Mouse (Mus musculus) stomach, postnatal 0 days (tissue): Measurements from ENCODE around the gene Olfr126.

Experiments used
- CTCF ChIP-seq: IDR thresholded peaks from 2 replicates; pipeline ENCODE4 v1.5.1; 2016; ENCODE audit warnings: antibody characterized with exemption, low read depth, mild to moderate bottlenecking, moderate library complexity
- EP300 ChIP-seq: optimal IDR thresholded peaks from 2 replicates; pipeline ENCODE3; 2016; ENCODE audit warnings: antibody characterized with exemption

DNA sequence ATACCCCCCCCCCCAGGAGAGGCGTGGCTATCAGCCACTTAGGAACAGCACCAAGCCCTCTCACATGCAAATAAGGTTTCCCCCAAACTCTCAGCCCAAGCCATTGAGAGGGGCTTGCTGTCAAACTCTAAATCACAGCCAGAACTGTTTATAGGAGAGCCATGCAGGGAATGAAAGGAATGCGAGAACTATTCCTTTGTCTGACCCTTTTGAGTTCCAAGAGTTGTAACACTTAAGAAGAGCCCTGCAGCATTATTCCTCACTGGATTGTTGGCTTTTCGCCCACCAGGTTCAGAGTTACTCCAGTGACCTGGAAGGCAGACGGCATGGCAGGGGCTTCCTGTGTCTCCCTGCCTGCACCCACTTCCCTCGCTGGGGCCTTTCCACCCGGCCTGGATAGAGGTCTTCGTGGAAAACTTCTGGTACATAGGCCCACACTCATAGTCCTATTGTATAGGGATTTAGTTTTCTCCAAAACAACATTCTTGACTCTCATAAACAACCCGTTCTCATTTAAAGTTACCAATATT lies 22.5 kb downstream of the Olfr126 start:
- TF ChIP-seq EP300 (no peak), CTCF (no peak)
